Mouse (Mus musculus): ENCODE measurements around the gene Higd1a. TPM values are rescaled to one million over a fixed set of nuclear protein-coding genes. Genes with fewer than 3 reads are reported as not detected.

The Higd1a gene
- total and polyA plus RNA-seq, 2 experiments from 2014 or later, result 85.4 to 332 TPM

- DNase-seq (ENCODE audit: low spot score) (no peak), ATAC-seq (ENCODE audit: insufficient read depth, low read depth) (no peak)
- no peak overlapping the region for H3K9ac ChIP-seq (replicated peaks; ENCODE audit: low read depth, low read length)
- H3K27ac ChIP-seq (ENCODE audit: low read depth), result no peak overlapping the region
- WGBS, result 46% methylated on average over 6 of the region's 6 CpGs
- no peaks in the 10 kb centered on the region for H3K4me1 ChIP-seq (ENCODE audit: control insufficient read depth, insufficient read depth)
- no peak overlapping the region for H3K4me3 ChIP-seq (ENCODE audit: low read depth, low read length)
- no peaks in the 10 kb centered on the region; the same call in 1 of the 2 replicates for H3K27me3 ChIP-seq (ENCODE audit: control insufficient read depth, insufficient read depth, low read length)
- H3K9me3 ChIP-seq (replicated peaks; ENCODE audit: control insufficient read depth, low read length), result no peaks in the 10 kb centered on the region
- H3K36me3 ChIP-seq (replicated peaks; ENCODE audit: control insufficient read depth, insufficient read depth, low read length), result no peaks in the 10 kb centered on the region
- no peak for TF ChIP-seq CTCF (IDR thresholded peaks at IDR 0.05; ENCODE audit: low read depth)
- TF ChIP-seq EP300 (IDR thresholded peaks at IDR 0.05; ENCODE audit: low read depth), result no peak
- H3K4me2 ChIP-seq (ENCODE audit: low read depth, low read length), result no peak overlapping the region
Measured at GRCm38 (mm10) chr9:121828314-121828713, 29.8 kb downstream of the Higd1a start.

DNA sequence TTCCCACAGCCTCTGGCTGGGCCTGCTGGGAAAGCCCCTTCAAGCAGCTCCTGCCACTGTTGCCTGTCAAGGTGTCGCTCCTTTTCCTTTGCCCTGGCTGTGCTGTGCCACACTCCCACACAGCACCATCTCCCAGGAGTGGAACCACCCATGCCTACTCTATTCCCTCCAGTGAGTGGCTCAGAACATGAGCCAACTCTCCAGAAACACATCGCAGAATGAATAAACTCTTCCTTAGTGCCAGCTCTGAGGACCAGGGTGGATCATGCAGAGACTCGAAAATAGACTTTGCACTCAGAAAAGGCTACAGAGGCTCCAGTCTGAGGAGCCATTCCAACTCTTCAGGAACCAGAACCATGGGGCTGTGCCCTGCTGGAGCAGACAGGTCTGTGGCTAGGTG lies 31.8 kb downstream of the Higd1a start:
- no peak overlapping the region for H3K4me3 ChIP-seq (ENCODE audit: low read depth, low read length)
- no peak for ATAC-seq (ENCODE audit: insufficient read depth, low read depth)
- H3K9me3 ChIP-seq (replicated peaks; ENCODE audit: control insufficient read depth, low read length), result no peaks in the 10 kb centered on the region
- H3K36me3 ChIP-seq (replicated peaks; ENCODE audit: control insufficient read depth, insufficient read depth, low read length), result no peaks in the 10 kb centered on the region
- TF ChIP-seq EP300 (IDR thresholded peaks at IDR 0.05; ENCODE audit: low read depth), result no peak
- TF ChIP-seq CTCF (IDR thresholded peaks at IDR 0.05; ENCODE audit: low read depth), result no peak
- peaks cover 10% of the 10 kb centered on the region; the same call in 1 of the 2 replicates for H3K4me1 ChIP-seq (ENCODE audit: control insufficient read depth, insufficient read depth)
- DNase-seq (ENCODE audit: low spot score), result no peak
- 78% methylated on average over 3 of the region's 3 CpGs for WGBS
- no peak overlapping the region for H3K4me2 ChIP-seq (ENCODE audit: low read depth, low read length)
- H3K9ac ChIP-seq (replicated peaks; ENCODE audit: low read depth, low read length), result no peak overlapping the region
- no peaks in the 10 kb centered on the region; the same call in 1 of the 2 replicates for H3K27me3 ChIP-seq (ENCODE audit: control insufficient read depth, insufficient read depth, low read length)
- H3K27ac ChIP-seq (ENCODE audit: low read depth), result no peak overlapping the region

GRCm38 (mm10) chr9:121823991-121824390 lies 34.2 kb downstream of the Higd1a start:
- no peaks in the 10 kb centered on the region; the same call in 1 of the 2 replicates for H3K27me3 ChIP-seq (ENCODE audit: control insufficient read depth, insufficient read depth, low read length)
- WGBS, result 66% methylated on average over 7 of the region's 7 CpGs
- H3K4me2 ChIP-seq (ENCODE audit: low read depth, low read length), result no peak overlapping the region
- H3K4me1 ChIP-seq (ENCODE audit: control insufficient read depth, insufficient read depth), result peaks cover 10% of the 10 kb centered on the region; the same call in 1 of the 2 replicates
- DNase-seq (ENCODE audit: low spot score) (no peak), ATAC-seq (ENCODE audit: insufficient read depth, low read depth) (no peak; the same call in 1 of the 2 replicates)
- no peak for TF ChIP-seq CTCF (IDR thresholded peaks at IDR 0.05; ENCODE audit: low read depth)
- no peak for TF ChIP-seq EP300 (IDR thresholded peaks at IDR 0.05; ENCODE audit: low read depth)
- no peaks in the 10 kb centered on the region for H3K9me3 ChIP-seq (replicated peaks; ENCODE audit: control insufficient read depth, low read length)
- no peak overlapping the region for H3K4me3 ChIP-seq (ENCODE audit: low read depth, low read length)
- H3K36me3 ChIP-seq (replicated peaks; ENCODE audit: control insufficient read depth, insufficient read depth, low read length), result no peaks in the 10 kb centered on the region
- H3K27ac ChIP-seq (ENCODE audit: low read depth), result no peak overlapping the region
- H3K9ac ChIP-seq (replicated peaks; ENCODE audit: low read depth, low read length), result no peak overlapping the region

DNA sequence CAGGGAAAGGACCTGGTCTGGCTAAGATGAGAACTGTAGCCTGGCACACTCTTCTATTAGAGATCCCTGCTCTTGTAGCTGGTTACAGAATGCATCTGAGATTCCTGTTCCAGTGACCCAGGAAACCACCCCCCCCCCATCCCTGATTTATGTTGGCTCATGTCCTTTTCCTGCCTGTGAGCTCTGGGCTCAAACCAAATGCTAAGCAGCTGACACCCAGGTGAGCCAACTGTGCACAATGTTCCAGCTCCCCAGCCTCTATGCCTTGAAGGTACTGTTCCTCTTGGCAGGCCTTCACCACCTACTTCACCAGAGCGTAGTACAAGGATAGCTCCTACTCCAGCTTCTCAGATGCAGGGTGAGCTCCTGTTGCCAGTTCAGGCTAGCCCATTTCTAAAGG lies 35.1 kb downstream of the Higd1a start:
- ATAC-seq (ENCODE audit: insufficient read depth, low read depth), result peak; percentile 21; the same call in 1 of the 2 replicates
- Histone ChIP-seq H3K27me3 (ENCODE audit: control insufficient read depth, insufficient read depth, low read length) (no peaks in the 10 kb centered on the region; the same call in 1 of the 2 replicates), H3K4me3 (ENCODE audit: low read depth, low read length) (no peak overlapping the region), H3K4me2 (ENCODE audit: low read depth, low read length) (no peak overlapping the region), H3K9me3 (replicated peaks; ENCODE audit: control insufficient read depth, low read length) (no peaks in the 10 kb centered on the region), H3K36me3 (replicated peaks; ENCODE audit: control insufficient read depth, insufficient read depth, low read length) (no peaks in the 10 kb centered on the region), H3K27ac (ENCODE audit: low read depth) (peak overlapping the region; percentile 47), H3K4me1 (ENCODE audit: control insufficient read depth, insufficient read depth) (peaks cover 10% of the 10 kb centered on the region; the same call in 1 of the 2 replicates), H3K9ac (replicated peaks; ENCODE audit: low read depth, low read length) (no peak overlapping the region)
- 86% methylated on average over 1 of the region's 1 CpGs for WGBS
- DNase-seq (ENCODE audit: low spot score), result no peak
- no peak for TF ChIP-seq EP300 (IDR thresholded peaks at IDR 0.05; ENCODE audit: low read depth)
- TF ChIP-seq CTCF (IDR thresholded peaks at IDR 0.05; ENCODE audit: low read depth), result no peak

DNA sequence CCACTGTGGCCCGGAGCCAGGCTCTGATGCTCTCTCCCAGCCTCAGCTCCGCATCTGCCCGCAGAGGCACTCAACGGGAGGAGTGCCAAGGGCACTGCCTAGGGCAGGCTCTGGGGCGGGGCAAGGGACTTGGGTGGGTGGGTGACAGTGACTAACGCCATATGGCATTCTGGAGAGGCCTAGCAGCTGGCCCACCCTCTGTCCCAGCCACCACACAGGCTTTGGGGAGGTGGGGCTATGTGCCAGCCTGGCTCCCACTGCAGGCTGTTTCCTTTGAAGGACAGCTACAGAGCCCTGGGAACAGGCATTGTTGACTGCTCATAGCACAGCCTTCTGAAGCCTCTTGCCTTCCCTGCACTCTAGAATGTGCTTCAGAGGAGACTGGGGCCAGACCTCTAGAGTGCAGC lies 35.6 kb downstream of the Higd1a start:
- no peak overlapping the region for H3K4me2 ChIP-seq (ENCODE audit: low read depth, low read length)
- no peak overlapping the region for H3K9ac ChIP-seq (replicated peaks; ENCODE audit: low read depth, low read length)
- DNase-seq (ENCODE audit: low spot score) (no peak), ATAC-seq (ENCODE audit: insufficient read depth, low read depth) (peak; percentile 54)
- no peaks in the 10 kb centered on the region for H3K36me3 ChIP-seq (replicated peaks; ENCODE audit: control insufficient read depth, insufficient read depth, low read length)
- H3K27ac ChIP-seq (ENCODE audit: low read depth), result peak overlapping the region; percentile 47
- no peak overlapping the region for H3K4me3 ChIP-seq (ENCODE audit: low read depth, low read length)
- no peaks in the 10 kb centered on the region for H3K9me3 ChIP-seq (replicated peaks; ENCODE audit: control insufficient read depth, low read length)
- H3K4me1 ChIP-seq (ENCODE audit: control insufficient read depth, insufficient read depth), result peaks cover 10% of the 10 kb centered on the region; the same call in 1 of the 2 replicates
- WGBS, result 40% methylated on average over 6 of the region's 6 CpGs
- no peaks in the 10 kb centered on the region; the same call in 1 of the 2 replicates for H3K27me3 ChIP-seq (ENCODE audit: control insufficient read depth, insufficient read depth, low read length)
- no peak for TF ChIP-seq EP300 (IDR thresholded peaks at IDR 0.05; ENCODE audit: low read depth)
- no peak for TF ChIP-seq CTCF (IDR thresholded peaks at IDR 0.05; ENCODE audit: low read depth)

DNA sequence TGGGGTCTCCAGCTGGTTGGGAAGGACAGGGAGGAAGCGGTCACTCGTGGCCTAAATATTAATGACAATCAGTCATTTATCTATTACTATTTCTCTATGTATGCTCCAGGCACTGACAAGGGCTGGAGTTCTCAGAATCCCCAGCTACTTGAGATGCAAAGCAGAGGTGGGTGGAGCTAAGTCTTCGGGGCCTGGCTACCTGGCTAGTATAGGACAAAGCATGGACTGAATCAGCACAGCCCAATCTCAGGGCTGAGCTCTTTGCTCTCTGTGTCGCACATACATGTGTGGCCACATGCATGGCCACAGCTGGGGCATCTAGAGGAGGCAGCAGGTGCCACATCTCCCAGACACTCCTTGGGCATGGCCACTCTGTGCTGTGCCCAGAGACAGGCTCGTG lies 37.4 kb downstream of the Higd1a start:
- H3K27ac ChIP-seq (ENCODE audit: low read depth), result no peak overlapping the region
- no peaks in the 10 kb centered on the region for H3K9me3 ChIP-seq (replicated peaks; ENCODE audit: control insufficient read depth, low read length)
- DNase-seq (ENCODE audit: low spot score) (no peak), ATAC-seq (ENCODE audit: insufficient read depth, low read depth) (no peak)
- H3K4me1 ChIP-seq (ENCODE audit: control insufficient read depth, insufficient read depth), result peaks cover 10% of the 10 kb centered on the region; the same call in 1 of the 2 replicates
- no peak overlapping the region for H3K4me3 ChIP-seq (ENCODE audit: low read depth, low read length)
- WGBS, result 76% methylated on average over 5 of the region's 5 CpGs
- no peak overlapping the region for H3K9ac ChIP-seq (replicated peaks; ENCODE audit: low read depth, low read length)
- no peaks in the 10 kb centered on the region for H3K27me3 ChIP-seq (ENCODE audit: control insufficient read depth, insufficient read depth, low read length)
- H3K36me3 ChIP-seq (replicated peaks; ENCODE audit: control insufficient read depth, insufficient read depth, low read length), result no peaks in the 10 kb centered on the region
- H3K4me2 ChIP-seq (ENCODE audit: low read depth, low read length), result no peak overlapping the region
- TF ChIP-seq EP300 (IDR thresholded peaks at IDR 0.05; ENCODE audit: low read depth), result no peak
- no peak for TF ChIP-seq CTCF (IDR thresholded peaks at IDR 0.05; ENCODE audit: low read depth)

All from heart, postnatal 0 days (tissue).